Mouse (Mus musculus) limb, embryonic 14.5 days (tissue): Measurements from ENCODE around the gene Fto. TPM values are rescaled to one million over a fixed set of nuclear protein-coding genes. Genes with fewer than 3 reads are reported as not detected.

ENCODE experiments used
- ATAC-seq: fragments of 200-750 bp; cut with Nextera tagmentation; 2 replicates; pipeline ENCODE4 v1.8.0; 2017; ENCODE audit warnings: low read depth, moderate number of reproducible peaks, moderate TSS enrichment; ENCODE audit not compliant: low FRiP score
- DNase-seq: peaks from one replicate; pipeline ENCODE4 v3.0.0-alpha.2; 2015; ENCODE audit warnings: low spot score
- H3K27ac ChIP-seq: fragments of 300-500 bp; sonication (generic); replicated peaks from 2 replicates; pipeline ENCODE4 v1.5.1; 2014; ENCODE audit warnings: low read depth, mild to moderate bottlenecking, low read length, moderate library complexity, mixed read lengths
- H3K27me3 ChIP-seq: fragments of 300-500 bp; sonication (generic); 2 replicates; pipeline ENCODE4 v1.6.1; 2014; ENCODE audit warnings: low read length, mixed read lengths; ENCODE audit not compliant: control insufficient read depth, insufficient read depth
- H3K36me3 ChIP-seq: fragments of 300-500 bp; sonication (generic); 2 replicates; pipeline ENCODE4 v1.6.1; 2014; ENCODE audit warnings: mild to moderate bottlenecking, low read length, moderate library complexity, mixed read lengths; ENCODE audit not compliant: control insufficient read depth, insufficient read depth
- H3K4me1 ChIP-seq: fragments of 300-500 bp; sonication (generic); 2 replicates; pipeline ENCODE4 v1.6.1; 2014; ENCODE audit warnings: antibody characterized with exemption, low read length, mixed read lengths; ENCODE audit not compliant: control insufficient read depth, insufficient read depth
- H3K4me2 ChIP-seq: fragments of 300-500 bp; sonication (generic); replicated peaks from 2 replicates; pipeline ENCODE4 v1.6.1; 2014; ENCODE audit warnings: low read depth, mild to moderate bottlenecking, low read length, moderate library complexity; ENCODE audit not compliant: severe bottlenecking
- H3K4me3 ChIP-seq: fragments of 300-500 bp; sonication (generic); replicated peaks from 2 replicates; pipeline ENCODE4 v1.5.1; 2014; ENCODE audit warnings: low read length
- H3K9ac ChIP-seq: fragments of 300-500 bp; sonication (generic); 2 replicates; pipeline ENCODE4 v1.6.1; 2014; ENCODE audit warnings: mild to moderate bottlenecking, low read depth, low read length, moderate library complexity; ENCODE audit not compliant: severe bottlenecking
- H3K9me3 ChIP-seq: fragments of 300-500 bp; sonication (generic); 2 replicates; pipeline ENCODE4 v1.6.1; 2016; ENCODE audit warnings: low read length; ENCODE audit not compliant: control insufficient read depth
- POLR2A ChIP-seq: fragments of 200-500 bp; IDR thresholded peaks from 2 replicates; pipeline ENCODE4 v1.8.0; 2012; ENCODE audit warnings: inconsistent platforms, mild to moderate bottlenecking, moderate library complexity, borderline replicate concordance; ENCODE audit not compliant: insufficient read depth, insufficient read length; ENCODE audit errors: extremely low read depth
- WGBS: fragments of 180-500 bp; shearing (Covaris S2); extraction: QIAGEN DNeasy Blood & Tissue Kit; methylation state at CpG from one replicate; pipeline ENCODE4 v1.1.7; 2014; 5-methylcytosine and 5-hydroxymethylcytosine counted together
- polyA plus RNA-seq, 2 experiments: library from polyadenylated mRNA; depleted of rRNA in 1 of 2; stranded (reverse) in 1 of 2; unstranded in 1 of 2; fragments of >200 nt; fragmentation: Nextera tagmentation in 1 of 2; extraction: Ambion mirVana in 1 of 2; gene quantifications; 2 replicates each; pipeline versions ENCODE4 v1.2.1 to v1.2.3; 2012 to 2014

Fto gene
- polyA plus RNA-seq, 2 experiments, result 80.0 to 107 TPM

DNA sequence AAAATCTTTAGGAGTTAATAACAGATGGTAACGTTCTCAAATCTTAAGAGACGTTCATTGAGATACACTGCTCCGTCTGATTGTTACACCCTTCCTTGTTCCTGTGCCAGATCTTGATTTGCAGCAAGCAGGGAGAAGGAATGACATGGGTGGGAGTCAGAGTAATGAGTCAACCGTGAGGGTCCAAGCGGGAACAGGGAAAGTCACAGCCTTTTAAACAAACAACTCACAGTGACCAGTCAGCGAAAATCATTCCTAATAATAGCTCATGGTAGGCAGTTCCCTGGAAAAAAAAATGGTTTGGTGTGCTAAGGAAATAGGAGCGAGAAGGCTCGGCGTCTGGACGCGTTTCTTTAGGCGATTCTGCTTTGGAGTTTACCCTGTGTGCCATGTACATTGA lies 208.9 kb downstream of the Fto start:
- no peak overlapping the region for H3K4me2 ChIP-seq
- H3K36me3 ChIP-seq, result peaks cover 16% of the 10 kb centered on the region
- TF ChIP-seq POLR2A, result no peak
- 76% methylated on average over 12 of the region's 12 CpGs for WGBS
- no peak overlapping the region for H3K9ac ChIP-seq
- no peak for ATAC-seq
- 0 out of 2 replicates have a peak, but pooled peaks cover 10% of the 10 kb centered on the region for H3K4me1 ChIP-seq
- no peak overlapping the region for H3K27ac ChIP-seq
- DNase-seq, result no peak
- H3K27me3 ChIP-seq, result peaks cover 8% of the 10 kb centered on the region; the same call in 1 of the 2 replicates
- no peak overlapping the region for H3K4me3 ChIP-seq
- no peaks in the 10 kb centered on the region for H3K9me3 ChIP-seq

GRCm38 (mm10) chr8:91524056-91524864 lies 210.9 kb downstream of the Fto start:
- Histone ChIP-seq H3K9ac (no peak overlapping the region), H3K4me1 (0 out of 2 replicates have a peak, but pooled peaks cover 10% of the 10 kb centered on the region), H3K4me2 (no peak overlapping the region), H3K9me3 (no peaks in the 10 kb centered on the region), H3K27me3 (peaks cover 8% of the 10 kb centered on the region; the same call in 1 of the 2 replicates), H3K36me3 (peaks cover 16% of the 10 kb centered on the region), H3K4me3 (no peak overlapping the region), H3K27ac (no peak overlapping the region)
- ATAC-seq (no peak), DNase-seq (no peak)
- no peak for TF ChIP-seq POLR2A
- WGBS, result 31% methylated on average over 16 of the region's 16 CpGs

DNA sequence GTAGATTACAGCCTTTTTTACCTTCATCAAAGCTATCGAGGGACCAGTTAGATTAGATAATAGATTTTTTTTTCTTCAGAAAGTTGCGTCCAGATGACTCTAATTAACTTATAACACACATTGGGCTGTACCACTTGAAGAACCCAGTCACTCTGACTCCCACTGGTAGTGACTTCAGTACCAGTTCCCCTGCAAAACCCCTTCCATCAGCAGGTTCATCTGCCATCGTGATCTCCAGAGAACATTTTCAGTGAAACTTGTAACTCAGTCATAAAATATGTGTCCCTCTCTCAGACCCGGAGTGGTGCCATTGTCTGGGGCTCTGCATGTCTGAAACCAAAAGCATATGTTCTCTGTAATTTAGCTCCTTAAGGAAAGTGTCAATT lies 211.5 kb downstream of the Fto start:
- Histone ChIP-seq H3K27me3 (peaks cover 8% of the 10 kb centered on the region; the same call in 1 of the 2 replicates), H3K4me1 (0 out of 2 replicates have a peak, but pooled peaks cover 10% of the 10 kb centered on the region), H3K27ac (no peak overlapping the region), H3K9me3 (no peaks in the 10 kb centered on the region), H3K4me2 (no peak overlapping the region), H3K4me3 (no peak overlapping the region), H3K36me3 (peaks cover 16% of the 10 kb centered on the region), H3K9ac (no peak overlapping the region)
- 16% methylated on average over 4 of the region's 4 CpGs for WGBS
- DNase-seq (no peak), ATAC-seq (no peak)
- no peak for TF ChIP-seq POLR2A

DNA sequence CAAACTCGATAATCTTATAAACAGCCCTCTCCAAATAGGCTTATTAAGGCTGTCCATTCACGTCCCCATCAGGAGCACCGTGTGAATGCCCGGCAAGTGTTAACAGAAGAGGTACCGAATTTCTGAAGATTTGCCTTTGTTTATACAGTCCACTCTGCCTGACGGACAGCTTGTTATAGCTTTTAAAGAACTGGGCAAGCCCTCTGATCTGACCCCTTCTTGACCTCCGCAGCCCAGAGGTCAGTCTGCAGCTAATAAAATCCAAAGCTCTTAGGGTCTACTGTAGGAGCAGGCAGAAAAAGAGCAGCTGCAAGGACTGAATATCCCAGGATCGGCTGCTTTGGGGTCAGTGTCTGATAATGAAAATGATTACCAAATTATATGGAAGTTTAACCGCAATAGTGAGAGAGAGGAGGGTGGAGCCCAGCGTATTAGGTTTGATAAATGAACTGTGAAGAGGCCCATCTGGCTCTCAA lies 212.1 kb downstream of the Fto start:
- Histone ChIP-seq H3K27ac (no peak overlapping the region), H3K4me1 (0 out of 2 replicates have a peak, but pooled peaks cover 10% of the 10 kb centered on the region), H3K4me2 (no peak overlapping the region), H3K27me3 (peaks cover 11% of the 10 kb centered on the region; the same call in 1 of the 2 replicates), H3K9me3 (no peaks in the 10 kb centered on the region), H3K9ac (no peak overlapping the region), H3K36me3 (peaks cover 16% of the 10 kb centered on the region), H3K4me3 (no peak overlapping the region)
- WGBS, result 17% methylated on average over 10 of the region's 10 CpGs
- DNase-seq, result no peak
- no peak for ATAC-seq
- TF ChIP-seq POLR2A, result no peak

DNA sequence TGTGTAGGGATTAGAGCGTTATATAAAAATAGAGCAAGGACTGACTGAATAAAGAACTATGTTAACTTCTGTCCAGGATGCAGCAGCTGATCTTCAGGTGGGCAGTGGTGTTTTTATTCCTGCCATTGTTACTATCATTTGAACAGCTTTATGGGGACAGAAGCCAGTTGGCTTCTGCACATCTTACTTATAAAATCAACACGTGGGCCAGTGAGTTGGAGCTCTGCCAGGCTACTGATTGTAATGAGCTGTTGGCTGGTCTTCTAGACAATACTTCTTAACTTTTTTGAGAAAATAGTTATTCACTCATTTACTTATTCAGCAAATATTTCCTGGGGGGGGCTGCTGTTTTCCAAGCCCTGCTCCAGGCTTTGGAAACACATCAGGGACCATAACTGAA lies 215.6 kb downstream of the Fto start:
- H3K4me3 ChIP-seq, result no peak overlapping the region
- peaks cover 8% of the 10 kb centered on the region; the same call in 1 of the 2 replicates for H3K36me3 ChIP-seq
- H3K27me3 ChIP-seq, result peaks cover 18% of the 10 kb centered on the region; the same call in 1 of the 2 replicates
- H3K27ac ChIP-seq, result no peak overlapping the region
- H3K9ac ChIP-seq, result no peak overlapping the region
- WGBS, result 33% methylated on average over 2 of the region's 2 CpGs
- ATAC-seq (no peak), DNase-seq (no peak)
- TF ChIP-seq POLR2A, result no peak
- H3K4me1 ChIP-seq, result peaks cover 27% of the 10 kb centered on the region
- no peak overlapping the region for H3K4me2 ChIP-seq
- no peaks in the 10 kb centered on the region for H3K9me3 ChIP-seq
